Mouse (Mus musculus) T-helper 17 cell (primary cell): ENCODE measurements around the gene Ppp1r9a.

Experiments used
- in situ Hi-C, 2 experiments: fragments of 300-600 bp; cut with MboI, MseI; formaldehyde crosslinking; loops; 1 replicate in 1 of 2; 2 replicates in 1 of 2; pipeline ENCODE4 v1.15.1; 2025; ENCODE audit warnings: high pct_unique_total_duplicates in 2 of 2

Ppp1r9a gene

DNA sequence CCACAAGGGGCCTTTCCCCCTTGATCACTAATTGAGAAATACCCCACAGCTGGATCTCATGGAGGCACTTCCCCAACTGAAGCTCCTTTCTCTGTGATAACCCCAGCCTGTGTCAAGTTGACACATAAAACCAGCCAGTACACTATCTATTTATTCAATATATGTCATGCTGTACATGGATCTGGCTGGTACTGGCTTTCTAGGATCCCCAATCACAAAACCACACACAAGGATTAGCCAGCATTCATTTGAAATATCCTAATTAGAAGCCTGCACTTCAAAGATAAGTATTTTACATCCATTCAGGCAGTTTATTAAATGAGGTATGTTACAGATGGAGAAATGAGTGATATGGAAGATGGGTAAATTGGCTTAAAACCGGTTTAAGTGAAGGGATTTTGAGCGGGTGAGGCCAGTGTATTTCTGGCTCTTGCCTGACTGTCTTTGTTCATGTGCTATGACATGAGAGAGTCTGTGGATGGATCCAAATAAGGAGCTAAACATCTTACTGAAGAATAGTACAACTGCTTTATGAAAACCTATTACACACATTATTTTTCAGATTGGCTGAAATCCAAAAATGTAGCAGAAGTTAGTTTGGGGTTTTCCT lies 135.5 kb downstream of the Ppp1r9a start:
- in situ Hi-C loops = no loop called here

GRCm38 (mm10) chr6:5039316-5039715 lies 136.6 kb downstream of the Ppp1r9a start:
- in situ Hi-C loops = no loop called here

GRCm38 (mm10) chr6:5045854-5046253 lies 143.1 kb downstream of the Ppp1r9a start:
- in situ Hi-C loops = no loop called here

- in situ Hi-C loops = no loop called here
Observed at GRCm38 (mm10) chr6:5048025-5048424, 145.3 kb downstream of the Ppp1r9a start.

- in situ Hi-C loops = no loop called here
Observed at GRCm38 (mm10) chr6:5052309-5052708, 149.6 kb downstream of the Ppp1r9a start.

DNA sequence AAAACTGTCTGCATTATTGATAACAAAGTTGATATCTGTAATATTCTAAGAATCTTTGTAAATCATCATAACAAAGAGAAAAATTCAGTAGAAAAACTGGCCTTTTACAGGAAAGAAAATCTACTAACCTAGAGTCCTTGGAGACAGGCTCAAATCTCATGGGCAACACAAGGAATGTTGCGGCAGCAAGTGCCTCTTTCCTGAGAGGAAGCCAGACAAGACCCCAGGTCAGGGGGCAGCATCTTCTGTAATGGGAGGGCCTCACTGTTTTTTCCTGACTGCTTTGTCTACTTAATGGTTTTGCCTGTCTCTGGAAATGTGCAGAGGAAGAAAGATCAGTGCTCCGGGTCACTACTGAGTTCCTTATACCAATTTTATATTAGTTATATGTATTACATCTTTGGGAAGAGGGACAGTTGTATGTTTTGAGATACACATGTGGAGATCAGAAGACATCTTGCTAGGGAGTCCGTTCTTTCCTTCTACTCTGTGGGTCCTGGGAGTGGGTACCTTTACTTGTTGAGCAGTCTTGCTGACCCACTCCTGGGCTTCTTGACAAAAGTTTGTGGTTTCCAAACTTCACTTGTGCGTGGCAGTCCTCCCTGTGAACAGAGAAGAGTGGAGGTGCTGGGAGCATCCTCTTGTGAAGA lies 151.9 kb downstream of the Ppp1r9a start:
- in situ Hi-C loops = no loop called here

GRCm38 (mm10) chr6:5074736-5075135 lies 172.0 kb downstream of the Ppp1r9a start:
- in situ Hi-C loops = loop anchor here in 1 of 2 experiments (10.0 kb wide), 1 partner anchor 1990 kb away; no protein-coding TSS in a partner anchor

DNA sequence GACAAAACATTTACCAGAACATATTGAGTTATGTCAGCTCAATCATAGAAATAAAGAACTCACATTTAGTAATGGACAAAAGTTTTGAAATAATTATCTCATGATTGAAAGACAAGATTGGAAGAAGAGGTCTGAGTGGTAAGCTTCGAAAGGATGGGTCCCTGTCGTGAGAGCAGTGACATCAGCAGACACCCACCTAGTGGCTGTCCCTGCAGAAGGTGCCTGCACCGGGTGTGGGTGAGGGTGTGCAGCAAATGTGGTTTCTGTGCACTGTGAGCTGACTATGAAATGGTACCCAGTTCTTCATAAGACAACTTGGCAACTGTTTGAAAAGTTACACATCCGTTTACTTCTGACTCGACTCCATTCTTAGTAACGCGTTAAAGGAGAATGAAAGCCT lies 173.0 kb downstream of the Ppp1r9a start:
- in situ Hi-C loops = loop anchor here in 1 of 2 experiments (10.0 kb wide), 1 partner anchor 1989 kb away; no protein-coding TSS in a partner anchor

- in situ Hi-C loops = loop anchor here in 1 of 2 experiments (10.0 kb wide), 1 partner anchor 1987 kb away; no protein-coding TSS in a partner anchor
Observed at GRCm38 (mm10) chr6:5078009-5078408, 175.3 kb downstream of the Ppp1r9a start.

DNA sequence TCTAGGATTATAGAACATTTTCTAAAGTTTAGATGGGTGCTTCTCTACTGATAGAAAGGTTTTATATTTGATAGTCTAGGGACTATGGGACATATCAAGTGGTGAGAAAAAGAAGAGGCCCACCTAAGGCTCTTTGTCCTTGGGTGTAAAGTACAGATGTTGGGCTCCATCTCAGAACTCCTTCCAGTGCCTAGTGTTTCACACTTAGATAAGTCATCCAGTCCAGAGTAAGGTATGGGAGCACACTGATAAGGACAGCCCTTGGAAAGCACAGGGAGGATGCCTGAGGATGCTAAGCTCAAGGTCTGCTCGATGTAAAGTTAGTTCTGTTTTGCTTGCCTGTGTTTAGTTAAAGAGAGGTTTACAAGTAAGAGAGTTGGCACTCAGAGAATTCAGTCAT lies 176.4 kb downstream of the Ppp1r9a start:
- in situ Hi-C loops = loop anchor here in 1 of 2 experiments (10.0 kb wide), 1 partner anchor 1986 kb away; no protein-coding TSS in a partner anchor

- in situ Hi-C loops = no loop called here
Observed at GRCm38 (mm10) chr6:5080094-5080493, 177.4 kb downstream of the Ppp1r9a start.

GRCm38 (mm10) chr6:5080496-5080895 lies 177.8 kb downstream of the Ppp1r9a start:
- in situ Hi-C loops = no loop called here

DNA sequence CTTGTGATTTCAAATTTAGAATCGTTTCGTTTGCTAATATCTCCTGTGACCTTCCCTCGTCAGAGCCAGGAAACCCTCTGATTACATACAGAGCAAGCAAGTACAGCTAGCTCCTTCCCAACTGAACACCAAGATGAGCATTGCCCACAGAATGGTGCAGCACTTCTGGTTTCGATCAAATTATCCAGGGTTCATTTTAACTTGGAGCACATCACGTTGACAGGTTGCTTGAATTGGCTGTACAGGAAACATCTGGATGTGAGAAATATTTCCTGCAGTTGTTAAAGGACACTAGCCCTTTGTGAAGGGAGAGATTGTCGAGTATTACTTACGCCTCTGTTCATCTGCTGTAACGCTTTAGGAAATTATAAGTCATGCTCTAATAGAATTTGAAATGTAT lies 178.4 kb downstream of the Ppp1r9a start:
- in situ Hi-C loops = no loop called here

DNA sequence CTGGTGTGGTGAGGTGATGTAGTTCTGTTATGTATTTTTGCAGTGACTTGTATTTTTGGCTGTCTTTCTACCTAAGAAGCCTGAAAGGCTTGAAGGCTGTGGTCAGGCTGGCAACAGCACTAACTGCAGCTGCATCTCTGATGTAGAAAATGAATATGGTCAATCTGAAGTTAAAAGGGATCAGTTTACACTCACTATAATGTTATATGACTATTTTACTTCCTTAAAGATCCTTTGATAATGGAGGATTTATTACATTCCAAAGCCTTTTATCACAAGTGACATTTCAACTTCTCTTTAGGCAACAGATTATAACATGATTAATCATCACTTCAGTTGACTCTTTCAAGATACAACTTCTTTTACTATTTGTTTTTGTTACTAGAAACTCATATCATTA lies 179.4 kb downstream of the Ppp1r9a start:
- in situ Hi-C loops = no loop called here

GRCm38 (mm10) chr6:5082740-5083139 lies 180.0 kb downstream of the Ppp1r9a start:
- in situ Hi-C loops = no loop called here

GRCm38 (mm10) chr6:5083957-5084356 lies 181.2 kb downstream of the Ppp1r9a start:
- in situ Hi-C loops = no loop called here

GRCm38 (mm10) chr6:5091873-5092272 lies 189.2 kb downstream of the Ppp1r9a start:
- in situ Hi-C loops = no loop called here

GRCm38 (mm10) chr6:5092795-5093194 lies 190.1 kb downstream of the Ppp1r9a start:
- in situ Hi-C loops = no loop called here

DNA sequence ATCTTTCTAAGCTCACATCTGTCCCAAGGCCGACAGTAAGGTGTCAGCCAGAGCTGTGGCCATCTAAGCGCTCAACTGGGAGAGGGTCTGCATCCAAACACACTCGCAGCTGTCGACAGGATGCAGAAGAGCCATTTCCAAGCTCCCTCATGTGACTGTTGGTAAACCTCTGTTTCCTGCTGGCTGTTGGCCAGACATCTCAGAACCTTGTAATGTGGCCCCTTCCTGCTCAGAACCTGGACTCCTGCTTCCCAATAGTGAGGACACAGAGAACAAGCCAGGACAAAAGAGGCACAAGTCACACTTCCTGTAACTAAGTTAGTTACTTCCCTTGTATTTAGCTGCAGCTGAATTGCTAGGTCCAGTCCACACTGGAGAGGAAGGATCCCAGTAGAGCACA lies 190.8 kb downstream of the Ppp1r9a start:
- in situ Hi-C loops = no loop called here

DNA sequence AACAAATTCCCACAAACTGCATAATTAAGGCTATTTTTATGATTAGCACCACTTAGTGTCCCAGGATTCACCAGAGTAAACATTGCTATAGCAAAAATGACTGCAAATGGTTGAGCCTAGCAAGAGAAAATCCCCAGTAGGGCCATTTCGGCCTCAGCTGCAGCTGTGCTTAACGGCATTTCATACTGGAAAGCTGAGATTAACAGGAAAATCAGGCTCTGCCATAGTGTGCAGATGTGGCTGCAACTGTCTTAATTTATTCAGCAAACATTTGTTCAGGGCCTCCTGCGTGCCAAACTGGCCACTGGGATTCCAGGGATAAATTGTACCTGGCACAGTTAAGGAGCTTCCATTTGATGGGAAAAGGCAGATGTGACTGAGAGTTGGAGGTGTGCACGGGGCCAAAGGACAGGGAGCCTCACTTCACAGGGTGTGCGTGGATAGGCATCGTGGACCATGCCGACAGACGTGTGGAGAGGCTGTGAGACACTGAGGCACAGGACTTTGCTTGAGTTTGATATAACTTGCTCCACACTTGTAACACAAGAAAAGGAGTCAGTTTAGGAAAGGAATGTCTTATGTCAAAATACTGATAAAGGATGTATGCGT lies 192.8 kb downstream of the Ppp1r9a start:
- in situ Hi-C loops = no loop called here

DNA sequence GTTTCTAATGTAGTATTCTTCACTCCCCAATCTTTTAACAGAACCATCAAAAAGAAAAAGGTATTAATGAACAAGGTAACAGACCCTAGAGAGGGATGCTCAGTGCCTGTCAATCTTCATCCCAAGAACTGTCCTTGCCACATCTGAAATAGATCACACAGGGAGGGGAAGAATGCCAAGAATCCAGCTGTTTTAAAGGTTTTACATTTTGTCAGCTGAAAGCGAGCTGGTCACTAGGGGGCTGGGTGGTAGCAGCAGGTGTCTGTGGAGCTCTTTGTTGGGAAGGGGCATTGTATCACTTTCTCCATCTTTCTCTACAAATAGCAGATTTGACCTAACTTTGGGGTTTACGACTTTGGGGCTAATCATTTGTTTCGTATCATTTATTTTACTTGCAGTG lies 194.6 kb downstream of the Ppp1r9a start:
- in situ Hi-C loops = no loop called here

- in situ Hi-C loops = no loop called here
Observed at GRCm38 (mm10) chr6:5099282-5099681, 196.6 kb downstream of the Ppp1r9a start.

GRCm38 (mm10) chr6:5099842-5100241 lies 197.1 kb downstream of the Ppp1r9a start:
- in situ Hi-C loops = loop anchor here (10.0 to 25.0 kb wide), 2 partner anchors 555 to 1488 kb away; no protein-coding TSS in a partner anchor
